Mouse (Mus musculus) frontal cortex, postnatal 14 days (tissue): Measurements from ENCODE around the gene Wasf3.

ENCODE experiments used
- DNase-seq, 2 experiments: peaks; one replicate each; pipeline ENCODE4 v3.0.0; 2022; ENCODE audit warnings: low spot score in 2 of 2

Wasf3 gene

GRCm38 (mm10) chr5:146384935-146385591 lies at the start of gene Wasf3:
Gene Wasf3 (plus strand): TSS chr5:146384985.
- peak; percentile 82 to 83 for DNase-seq

- DNase-seq: peak; percentile 30 to 39
Measured at GRCm38 (mm10) chr5:146338064-146338463, 46.7 kb upstream of the Wasf3 start.

GRCm38 (mm10) chr5:146340037-146340436 lies 44.7 kb upstream of the Wasf3 start:
- DNase-seq: no peak

GRCm38 (mm10) chr5:146344911-146345686 lies 39.7 kb upstream of the Wasf3 start:
- DNase-seq: no peak

GRCm38 (mm10) chr5:146347081-146347480 lies 37.7 kb upstream of the Wasf3 start:
- no peak for DNase-seq

- DNase-seq: no peak
Measured at GRCm38 (mm10) chr5:146349183-146349582, 35.6 kb upstream of the Wasf3 start.

- DNase-seq: no peak
Measured at GRCm38 (mm10) chr5:146350784-146351183, 34.0 kb upstream of the Wasf3 start.

- DNase-seq: no peak
Measured at GRCm38 (mm10) chr5:146352006-146352405, 32.8 kb upstream of the Wasf3 start.

GRCm38 (mm10) chr5:146360386-146360785 lies 24.4 kb upstream of the Wasf3 start:
- no peak for DNase-seq

- no peak for DNase-seq
Measured at GRCm38 (mm10) chr5:146362711-146363110, 22.1 kb upstream of the Wasf3 start.

- DNase-seq: no peak
Measured at GRCm38 (mm10) chr5:146368356-146368755, 16.4 kb upstream of the Wasf3 start.

- DNase-seq: no peak
Measured at GRCm38 (mm10) chr5:146368971-146369370, 15.8 kb upstream of the Wasf3 start.

GRCm38 (mm10) chr5:146370794-146371193 lies 14.0 kb upstream of the Wasf3 start:
- peak in 1 of 2 experiments; percentile 29 for DNase-seq

- no peak for DNase-seq
Measured at GRCm38 (mm10) chr5:146373238-146373637, 11.5 kb upstream of the Wasf3 start.

GRCm38 (mm10) chr5:146376601-146377000 lies 8.2 kb upstream of the Wasf3 start:
- no peak for DNase-seq

GRCm38 (mm10) chr5:146380041-146380440 lies 4.7 kb upstream of the Wasf3 start:
- no peak for DNase-seq

GRCm38 (mm10) chr5:146382268-146382667 lies 2.5 kb upstream of the Wasf3 start:
- DNase-seq: no peak

- no peak for DNase-seq
Measured at GRCm38 (mm10) chr5:146383401-146383800, 1.4 kb upstream of the Wasf3 start.

- no peak for DNase-seq
Measured at GRCm38 (mm10) chr5:146385989-146386388, 1.2 kb downstream of the Wasf3 start.

GRCm38 (mm10) chr5:146386906-146387305 lies 2.1 kb downstream of the Wasf3 start:
- no peak for DNase-seq

- DNase-seq: no peak
Measured at GRCm38 (mm10) chr5:146394563-146394962, 9.8 kb downstream of the Wasf3 start.

GRCm38 (mm10) chr5:146397253-146397652 lies 12.5 kb downstream of the Wasf3 start:
- no peak for DNase-seq
